Mouse (Mus musculus) left cerebral cortex, adult 11 months (tissue): ENCODE measurements at regions not wholly inside any gene's neighbourhood (a gene's known extent, or its start where the extent isn't known, plus 50 kb on each side); places are given as distances from the start of the nearest gene placed in this dataset.

Source experiments
- DNase-seq: peaks from one replicate; pipeline ENCODE4 v3.0.0; 2022; ENCODE audit warnings: low spot score

DNA sequence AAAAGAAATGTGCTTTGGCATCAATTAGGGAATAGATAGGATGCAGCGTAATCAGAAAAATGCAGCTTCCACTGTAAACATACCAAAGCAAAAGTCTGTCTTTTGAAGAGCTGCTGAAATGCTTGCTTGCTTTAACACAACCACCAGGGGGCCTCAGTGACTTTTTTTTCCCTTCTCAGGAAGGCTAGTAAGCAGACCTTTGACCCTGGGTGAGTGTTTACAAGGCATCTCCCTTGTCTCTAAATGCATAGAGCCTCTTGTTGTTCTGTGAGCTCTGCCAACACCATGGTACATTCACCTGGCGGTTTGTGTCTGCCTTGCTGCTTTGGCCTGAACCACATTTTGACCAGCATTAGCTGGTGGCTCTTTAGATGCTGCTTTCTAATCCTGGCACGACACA, 191.9 kb upstream of the C9orf72 start:
- DNase-seq: no peak

DNA sequence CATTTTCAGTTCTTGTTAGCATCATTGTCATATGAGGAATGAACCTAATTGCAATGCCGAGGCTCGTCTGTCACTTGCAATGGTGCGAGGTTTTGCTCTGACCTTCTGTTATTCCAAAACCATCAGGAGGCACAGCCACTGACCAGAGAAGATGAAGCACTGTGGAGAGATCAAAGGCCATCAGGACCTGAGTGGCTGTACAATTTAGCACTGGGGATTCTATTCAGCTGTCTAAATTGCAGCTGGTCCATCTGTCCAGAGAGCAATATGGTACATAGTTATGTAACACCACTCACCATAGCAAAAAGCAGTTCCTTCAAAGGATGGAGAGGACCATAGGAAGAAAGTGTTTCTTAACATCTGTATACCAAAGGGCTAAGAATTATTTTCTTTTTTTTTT, 187.5 kb upstream of the C9orf72 start:
- DNase-seq: no peak

DNA sequence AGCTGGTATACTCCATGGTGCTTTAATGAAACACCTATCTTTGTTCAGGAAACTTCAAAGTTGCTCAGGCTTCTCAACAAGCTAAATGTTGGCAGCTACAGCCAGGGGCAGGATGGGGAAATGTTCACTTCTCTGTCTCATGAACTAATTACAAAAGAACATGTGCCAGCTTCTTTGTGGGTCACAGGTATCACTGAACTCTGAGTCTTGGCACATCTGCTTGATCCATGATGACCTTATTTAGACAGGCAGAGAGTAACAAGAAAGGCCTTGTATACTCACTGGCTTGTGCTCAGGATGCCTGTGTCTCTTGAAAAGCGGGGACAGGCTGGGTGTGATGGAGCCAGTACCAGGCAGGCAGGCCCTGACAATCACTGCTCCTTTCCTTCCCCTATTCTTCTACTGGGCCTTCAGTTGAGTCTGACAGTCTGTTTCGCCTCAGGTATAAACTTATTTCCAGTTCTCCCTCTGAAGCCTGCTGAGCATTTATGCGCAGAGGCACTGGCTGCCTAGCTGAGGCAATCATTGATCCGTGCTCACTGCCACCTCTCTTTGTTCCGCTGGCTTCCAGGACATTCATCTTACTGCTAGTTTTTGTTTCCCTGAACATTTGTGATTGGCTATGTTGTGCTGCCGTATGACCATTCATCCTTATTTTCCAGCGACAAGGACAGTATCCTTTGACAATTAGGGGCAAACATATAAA, 179.5 kb upstream of the C9orf72 start:
- DNase-seq: no peak

DNA sequence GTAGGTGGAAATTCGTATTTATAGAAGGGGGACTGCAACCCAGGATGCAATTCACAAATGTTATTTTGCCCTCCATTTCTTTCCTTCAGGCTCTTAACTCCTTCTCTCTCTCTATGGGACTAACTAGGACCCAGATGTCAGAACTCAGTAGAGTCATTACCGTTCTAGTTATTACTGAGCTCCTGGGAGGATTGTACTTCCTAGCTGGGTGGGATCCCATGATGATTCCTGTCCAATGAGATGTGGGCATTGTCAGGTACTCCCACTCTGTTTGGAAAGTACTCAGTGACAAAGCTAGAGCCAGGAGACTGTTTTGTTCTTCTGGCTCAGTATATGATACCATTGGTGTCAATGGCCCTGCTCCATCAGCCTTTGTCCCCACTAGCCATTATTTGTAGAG, 178.1 kb upstream of the C9orf72 start:
- DNase-seq: no peak

DNA sequence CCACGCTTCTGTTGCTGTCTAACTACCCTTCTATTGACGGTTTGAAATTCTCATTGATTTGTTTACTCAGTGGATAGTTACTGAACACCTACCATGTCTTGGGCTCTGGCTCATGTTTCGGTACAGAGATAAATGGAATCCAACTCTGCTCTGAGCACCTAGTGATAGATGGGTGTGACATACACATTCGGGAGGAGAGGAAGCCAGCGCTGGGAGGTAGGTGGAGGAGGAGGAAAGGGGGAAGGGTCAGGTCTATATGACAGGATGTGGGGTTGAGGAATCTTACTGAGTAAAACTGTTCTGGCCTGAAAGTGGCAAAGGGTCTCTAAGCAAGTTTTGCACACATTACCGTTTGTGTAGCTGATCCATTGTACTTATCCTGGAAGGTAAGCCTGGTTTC, 177.6 kb upstream of the C9orf72 start:
- no peak for DNase-seq

DNA sequence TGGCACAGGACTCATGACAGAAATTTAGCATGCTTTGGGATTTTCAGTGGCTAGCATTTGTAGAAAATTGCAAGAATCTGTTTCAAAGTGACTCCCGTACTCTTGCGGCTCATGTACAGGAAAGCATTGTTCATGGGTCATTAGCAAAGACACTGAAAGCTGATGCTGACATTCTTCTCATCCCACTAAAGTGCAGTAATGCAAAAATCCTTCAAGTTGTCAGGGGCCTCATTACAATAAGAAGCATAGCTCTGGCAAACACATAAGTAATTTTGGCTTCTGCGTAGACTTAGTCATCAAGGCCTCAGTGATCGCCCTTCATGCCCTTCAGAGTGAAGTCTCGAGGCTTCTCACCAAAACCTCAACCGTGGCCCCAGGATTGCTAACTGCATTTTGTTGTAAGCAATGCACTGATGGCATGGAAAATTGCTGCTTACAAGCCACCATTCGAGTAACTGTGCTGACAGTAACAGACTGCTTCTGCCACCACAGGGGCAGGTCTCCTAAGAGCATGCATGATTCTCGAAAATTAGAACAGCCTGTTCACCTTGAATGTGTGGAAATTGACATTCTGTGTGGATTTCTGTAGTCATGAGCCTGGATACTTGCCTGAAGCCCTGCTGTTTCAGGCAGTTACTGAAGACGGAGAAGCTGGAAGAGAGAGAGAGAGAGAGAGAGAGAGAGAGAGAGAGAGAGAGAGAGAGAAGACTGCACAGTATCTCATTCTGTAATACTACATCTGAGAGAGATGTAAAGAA, 176.6 kb upstream of the C9orf72 start:
- no peak for DNase-seq

DNA sequence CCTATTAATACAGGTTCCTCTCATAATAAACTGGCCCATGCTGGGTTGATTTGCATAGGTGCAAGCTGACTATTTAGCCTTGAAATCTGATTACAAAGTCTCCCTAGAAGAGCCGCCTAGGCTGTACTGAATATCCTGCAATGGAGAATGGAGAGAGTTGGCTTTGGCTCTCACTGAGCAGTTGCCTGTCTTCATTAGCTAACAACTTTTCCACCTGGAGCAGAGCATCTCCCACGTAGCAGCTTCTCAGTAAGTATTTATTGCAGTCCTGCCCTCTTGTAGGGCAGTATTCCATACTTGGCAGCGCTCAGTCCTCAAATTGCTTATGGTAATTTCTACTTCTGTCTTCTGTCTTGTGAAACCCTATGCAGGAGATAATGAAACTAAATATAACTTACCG, 175.8 kb upstream of the C9orf72 start:
- DNase-seq: no peak

DNA sequence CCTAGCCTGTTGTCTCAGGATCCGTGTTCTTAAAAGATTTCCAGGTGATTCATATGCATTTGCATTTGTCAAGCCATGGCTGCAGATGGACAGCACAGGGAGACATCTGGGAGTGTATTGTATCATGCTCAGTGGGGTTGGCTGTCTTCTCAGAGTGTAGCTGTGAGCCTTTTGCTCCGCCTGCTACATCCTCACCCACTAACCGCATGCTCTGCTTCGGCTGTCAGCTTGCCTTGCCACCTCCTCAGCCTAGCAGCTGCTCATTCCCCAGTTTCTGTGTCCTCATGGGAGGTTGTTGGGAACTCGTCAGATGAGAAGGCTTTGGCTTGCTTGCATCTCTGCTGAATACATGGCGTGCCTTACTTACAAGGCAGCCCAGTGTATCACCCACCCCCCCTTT, 174.5 kb upstream of the C9orf72 start:
- DNase-seq: peak; percentile 59

DNA sequence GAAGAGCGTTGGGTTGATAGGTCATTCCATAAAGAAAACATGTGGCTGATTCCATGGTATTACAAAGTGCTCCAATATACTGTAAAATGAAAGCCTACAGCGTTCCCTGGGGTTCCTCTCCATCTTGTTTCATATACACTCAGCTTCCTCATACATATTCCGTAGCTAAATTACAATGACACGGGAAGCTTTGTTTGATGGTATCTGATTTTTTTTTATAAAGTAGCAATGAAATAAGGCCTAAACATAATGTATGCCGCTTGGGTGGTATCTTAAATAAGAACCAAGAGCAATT, 169.6 kb upstream of the C9orf72 start:
- DNase-seq: no peak

DNA sequence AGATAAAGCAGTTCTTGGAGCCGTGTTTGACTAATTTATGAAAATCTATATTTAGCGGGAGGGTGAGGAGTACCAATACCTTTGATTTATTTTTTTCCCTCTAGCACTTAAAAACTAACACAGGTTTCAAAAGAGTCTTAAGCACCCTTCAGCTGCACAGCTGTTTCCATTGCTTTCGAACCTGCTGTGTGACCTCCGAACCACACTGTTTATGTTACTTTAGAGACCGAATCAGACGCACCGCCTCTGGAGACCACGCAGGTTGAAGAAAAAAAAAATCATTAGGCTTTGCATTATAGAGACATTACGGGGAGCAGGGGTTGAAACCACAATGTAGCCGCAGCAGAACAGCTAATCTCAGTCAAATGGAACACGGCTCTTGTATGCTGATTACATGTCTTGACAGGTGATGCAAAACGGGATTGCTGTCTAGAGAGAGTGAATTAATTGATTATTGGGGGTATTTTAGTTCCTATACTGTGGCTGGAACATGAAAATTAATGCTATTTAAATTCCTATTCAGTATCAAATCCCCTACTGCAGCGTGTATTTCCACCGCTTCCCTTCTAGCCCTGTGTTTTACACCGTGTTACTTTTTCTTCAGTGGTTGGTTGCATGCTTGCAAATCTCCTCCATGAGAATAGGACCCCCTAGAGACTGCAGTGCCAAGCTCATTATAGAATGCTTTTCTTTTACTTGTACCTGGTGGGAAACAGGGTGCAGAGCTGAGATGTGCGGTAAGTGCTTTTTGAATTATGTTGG, 169.0 kb upstream of the C9orf72 start:
- no peak for DNase-seq

DNA sequence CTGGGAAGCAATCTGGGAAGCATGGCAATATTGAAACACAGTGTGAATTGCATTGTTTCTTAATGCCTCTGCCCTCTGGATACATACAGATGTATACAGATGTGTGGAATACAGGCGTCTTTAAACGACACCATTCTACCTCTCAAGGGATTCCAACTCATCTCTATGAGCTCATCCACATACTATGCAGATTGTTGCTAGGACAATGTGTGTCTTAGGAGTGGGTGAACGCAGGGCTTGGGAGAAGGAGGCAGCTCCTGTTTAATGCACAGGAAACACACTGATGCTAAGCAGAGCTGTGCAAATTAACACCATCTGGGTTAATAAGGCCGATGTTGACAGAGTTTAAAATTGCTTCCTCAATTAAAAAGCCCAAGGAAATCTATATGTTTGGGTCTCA, 149.8 kb upstream of the C9orf72 start:
- DNase-seq: no peak

DNA sequence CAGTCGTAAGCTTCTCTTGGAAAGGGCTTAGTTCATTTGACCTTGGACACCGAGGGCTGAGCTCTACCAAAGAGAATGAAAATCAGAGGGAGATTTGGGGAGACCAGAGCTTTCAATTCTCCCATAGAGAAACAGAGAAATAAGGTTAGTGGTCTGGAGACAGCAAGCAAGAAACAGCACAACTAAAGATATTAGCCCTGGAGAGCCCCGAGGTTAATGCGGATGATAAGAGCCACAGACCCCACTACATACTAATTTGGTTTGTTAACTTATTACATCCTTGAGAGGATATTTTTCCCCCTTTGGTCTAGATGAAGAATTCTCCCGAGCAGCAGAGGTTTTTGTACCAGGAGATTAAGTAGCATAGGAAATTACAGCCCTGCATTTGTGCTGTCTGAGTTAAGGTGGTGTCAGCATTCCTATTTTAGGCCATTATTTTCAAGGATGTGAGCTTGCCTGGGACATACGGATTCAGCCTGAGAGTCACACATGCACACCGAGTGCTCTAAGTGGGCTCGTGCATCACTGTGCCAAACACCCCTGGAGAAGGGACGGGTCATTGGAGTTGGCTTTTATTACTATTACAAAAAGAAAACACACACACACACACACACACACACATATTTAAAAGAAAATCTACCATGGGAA, 147.4 kb upstream of the C9orf72 start:
- no peak for DNase-seq

DNA sequence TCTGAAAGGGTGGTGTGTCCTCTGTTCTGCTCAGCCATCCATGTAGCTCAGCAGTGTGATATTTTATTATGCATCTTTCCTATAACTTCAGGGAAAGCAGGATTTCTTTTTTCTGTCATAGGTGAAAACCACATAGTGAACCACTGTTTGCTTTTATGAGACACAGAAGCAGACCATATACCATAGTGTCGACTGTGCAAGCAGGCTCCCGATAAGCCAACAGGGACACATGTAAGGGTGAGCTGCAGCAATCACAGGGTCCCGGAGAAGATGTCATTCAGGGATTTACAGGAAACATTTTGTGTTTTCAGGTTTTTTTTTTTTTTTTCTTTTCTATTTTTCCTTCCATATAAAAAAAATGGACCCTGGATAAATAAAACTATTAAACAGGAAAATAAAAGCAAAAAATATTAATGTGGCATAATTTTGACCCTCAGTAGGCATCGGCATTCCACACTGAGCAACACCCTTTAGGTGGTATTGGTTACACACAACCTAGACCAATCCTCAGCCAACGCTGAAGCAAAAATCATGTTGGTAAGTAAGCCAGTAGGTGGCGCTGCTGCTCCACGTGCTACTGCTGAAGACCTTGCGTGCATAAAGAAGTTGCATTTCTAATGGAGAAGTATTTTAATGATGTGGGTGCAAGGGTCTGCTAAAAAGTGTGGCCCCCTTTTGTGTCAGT, 146.7 kb upstream of the C9orf72 start:
- DNase-seq: peak; percentile 63

DNA sequence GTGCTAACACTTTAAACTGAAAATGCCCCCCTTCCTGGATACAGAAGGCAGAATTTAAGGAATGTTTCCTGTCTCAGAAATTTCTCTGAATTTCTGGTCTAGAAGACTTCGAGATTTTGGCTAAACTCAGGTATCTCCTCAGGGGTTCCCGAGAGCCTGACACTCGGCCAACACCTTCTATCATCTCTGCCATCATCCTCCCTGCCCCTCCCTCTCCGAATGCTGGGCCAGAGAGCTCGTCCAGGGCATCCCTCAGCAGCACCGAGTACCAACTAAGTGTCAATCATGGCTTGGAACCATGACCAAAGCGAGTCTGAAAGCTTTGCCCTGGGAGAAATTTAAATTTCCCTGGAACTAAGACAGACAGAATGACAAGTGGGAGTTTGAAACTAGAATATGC, 138.2 kb upstream of the C9orf72 start:
- DNase-seq: no peak

DNA sequence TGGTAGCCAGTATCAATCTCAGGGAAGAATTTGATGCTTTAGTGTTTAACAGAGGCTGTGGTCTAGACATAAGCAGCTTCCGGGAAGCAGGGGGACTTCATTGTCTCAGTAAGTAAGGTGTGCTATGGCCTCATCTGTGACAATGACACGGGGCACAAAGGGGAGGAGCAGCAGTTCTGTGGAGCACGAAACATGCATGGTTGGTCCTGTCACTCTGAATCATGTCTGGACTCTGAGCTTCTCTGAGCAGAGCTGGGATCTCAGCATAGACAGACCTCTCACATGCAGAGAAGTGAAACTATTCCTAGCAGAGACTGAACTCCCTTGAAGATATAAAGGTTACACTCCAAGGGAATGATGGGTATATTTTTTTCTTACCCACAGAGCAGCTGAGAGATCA, 136.2 kb upstream of the C9orf72 start:
- no peak for DNase-seq

DNA sequence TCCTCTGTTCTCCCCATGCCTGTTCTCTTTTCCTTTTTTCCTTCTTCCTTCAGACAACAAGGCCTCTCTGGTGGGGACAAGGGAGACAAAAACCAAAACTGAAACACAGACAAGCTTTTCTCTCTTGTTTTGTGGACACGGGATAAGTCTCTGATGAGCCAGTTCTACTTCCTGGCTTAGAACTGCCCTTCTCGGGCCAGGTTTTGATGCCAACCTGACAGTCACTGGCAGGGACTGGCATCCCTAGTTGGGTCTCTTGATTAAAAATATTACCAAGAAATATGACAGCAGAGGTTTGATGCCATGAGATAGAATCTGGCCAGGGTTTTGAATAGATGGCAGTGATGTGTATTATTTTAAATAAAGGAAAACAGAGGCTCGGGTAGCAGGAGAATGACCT, 133.4 kb upstream of the C9orf72 start:
- DNase-seq: no peak

DNA sequence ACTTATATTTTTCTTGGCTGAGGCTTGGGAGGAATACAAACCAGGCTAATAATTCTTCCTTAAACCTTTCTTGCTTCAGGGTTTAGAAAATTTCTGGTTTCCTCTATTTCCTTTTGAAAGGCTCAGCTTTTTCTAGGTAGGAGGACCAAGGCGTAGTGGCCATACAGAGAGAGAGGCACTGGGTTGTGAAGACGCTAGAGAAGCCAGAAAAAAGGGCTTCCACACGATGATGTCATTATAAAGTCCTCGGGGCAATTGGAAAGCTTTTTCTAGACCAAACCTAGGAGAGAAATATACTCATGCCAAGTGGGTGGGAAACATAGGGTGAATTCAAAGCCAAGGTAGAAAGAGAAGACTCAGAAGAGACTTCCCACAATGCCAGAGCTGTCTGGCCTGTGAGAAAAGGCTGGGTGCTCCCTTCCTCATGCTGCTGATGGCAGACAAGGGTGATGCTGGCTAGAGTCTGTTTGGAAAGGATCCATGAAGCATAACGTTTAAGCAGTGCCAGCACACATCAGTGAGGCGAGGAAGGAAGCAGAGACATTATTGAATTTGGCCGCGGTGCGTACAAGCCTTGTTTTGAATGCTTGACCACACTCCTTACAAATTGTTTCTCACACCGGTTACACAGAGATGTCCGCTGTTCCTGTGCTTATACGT, 131.1 kb upstream of the C9orf72 start:
- DNase-seq: no peak

DNA sequence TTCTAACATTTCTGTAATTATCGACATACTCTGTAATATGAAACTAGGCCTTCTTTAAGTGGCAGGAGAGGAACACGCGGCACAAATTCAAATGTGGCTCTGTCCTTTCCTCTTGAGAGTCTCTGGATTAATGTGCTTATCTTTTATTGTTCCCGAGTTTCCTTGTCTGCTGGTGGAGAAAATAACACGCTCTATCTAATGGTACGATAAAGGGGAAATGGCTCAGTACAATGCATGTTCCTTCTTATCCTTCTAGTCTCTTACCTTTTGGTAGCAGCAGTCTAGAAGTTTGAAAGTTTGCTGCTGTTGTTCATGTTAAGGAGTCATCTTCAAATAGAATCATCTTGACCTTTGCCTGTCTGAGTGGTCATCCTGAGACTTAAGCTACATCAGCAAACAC, 130.1 kb upstream of the C9orf72 start:
- DNase-seq: no peak

DNA sequence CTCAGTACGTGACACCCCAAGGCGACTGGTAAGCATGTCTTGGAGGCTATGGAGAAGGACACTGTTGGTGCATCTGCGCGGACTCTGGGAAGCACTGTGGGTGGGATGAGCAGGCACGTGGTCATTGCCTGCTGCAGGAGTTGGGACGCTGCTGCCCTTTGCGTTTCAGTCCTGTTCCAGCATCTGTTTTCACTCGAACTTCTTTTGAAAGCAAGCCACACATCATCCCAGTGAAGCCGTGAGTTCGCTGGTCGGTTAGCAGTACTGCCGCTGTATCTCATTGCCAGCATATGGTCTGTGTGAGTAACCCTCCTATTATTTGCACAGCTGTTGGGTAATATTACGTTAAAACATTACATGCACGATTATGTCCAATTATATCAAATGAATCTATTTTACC, 128.1 kb upstream of the C9orf72 start:
- no peak for DNase-seq

DNA sequence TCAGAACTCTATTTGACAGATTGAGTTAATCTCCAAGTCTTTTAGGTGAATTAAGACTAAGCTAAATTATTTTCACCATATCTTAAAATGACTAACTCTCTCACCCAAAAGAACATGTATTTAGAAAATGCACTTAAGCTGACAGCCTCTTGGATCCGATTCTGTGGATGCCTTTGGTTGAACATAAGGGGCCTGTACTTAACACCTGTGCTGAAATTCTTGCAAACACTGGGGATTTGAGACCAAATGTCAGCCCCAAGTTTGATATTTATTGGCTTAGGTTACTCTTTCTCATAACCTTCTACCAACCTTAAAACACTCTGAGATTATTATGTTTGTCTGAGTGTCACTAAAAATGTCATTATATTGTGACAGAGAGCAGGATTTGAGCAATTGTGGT, 126.6 kb upstream of the C9orf72 start:
- DNase-seq: no peak

DNA sequence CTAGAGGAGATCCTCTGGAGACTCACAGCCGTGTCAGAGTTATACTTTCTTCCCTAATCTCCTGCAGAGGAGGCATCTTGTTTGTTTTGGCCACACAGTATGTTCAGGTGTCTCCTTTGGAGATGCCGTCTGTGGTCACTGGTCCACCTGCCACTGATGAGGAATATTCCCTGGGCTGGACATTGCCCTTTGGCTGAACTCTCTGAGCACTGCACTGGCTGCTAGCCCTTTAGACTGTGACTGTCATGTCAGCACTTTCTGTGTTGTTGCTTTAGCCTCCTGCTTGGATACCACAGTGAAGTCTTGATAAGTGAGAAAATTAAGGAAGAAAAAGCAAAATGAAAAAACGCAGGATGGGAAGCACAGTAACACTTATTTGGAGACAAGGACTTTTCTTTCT, 124.5 kb upstream of the C9orf72 start:
- no peak for DNase-seq

DNA sequence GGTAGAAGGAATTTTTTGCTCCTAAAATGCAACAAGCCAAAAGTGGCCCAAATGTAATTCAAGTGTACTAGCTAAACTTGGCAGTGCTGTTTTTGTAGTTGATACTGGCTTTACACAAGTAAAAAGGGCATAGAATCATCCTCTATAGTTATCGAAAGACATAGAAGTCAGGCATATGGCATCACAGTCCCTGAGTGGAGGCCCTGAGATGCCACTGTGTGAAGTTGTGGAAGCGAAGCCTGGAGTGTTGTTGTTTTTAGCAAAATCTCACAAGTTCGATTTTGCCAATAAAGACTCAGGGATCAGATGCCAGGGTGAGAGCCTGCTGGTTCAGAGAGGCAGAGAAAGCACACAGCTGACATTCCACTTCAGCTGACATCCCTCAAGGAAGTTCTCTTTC, 121.6 kb upstream of the C9orf72 start:
- DNase-seq: no peak
